Mouse (Mus musculus) heart, embryonic 10.5 days (tissue): ENCODE measurements around the gene Hist1h2bq. TPM values are rescaled to one million over a fixed set of nuclear protein-coding genes. Genes with fewer than 3 reads are reported as not detected.
"Not testable (repeated sequence)": the region's sequence is repeated elsewhere in the genome, so short reads cannot be mapped to it uniquely, and the experiment has no call there.

Source experiments
- DNase-seq: peaks from one replicate; pipeline ENCODE4 v3.0.0-alpha.2; 2017; ENCODE audit warnings: low spot score
- H3K27ac ChIP-seq: fragments of 300-500 bp; sonication (generic); 2 replicates; pipeline ENCODE4 v1.5.1; 2016; ENCODE audit warnings: mild to moderate bottlenecking
- H3K27me3 ChIP-seq: fragments of 300-500 bp; sonication (generic); 2 replicates; pipeline ENCODE4 v1.6.1; 2016; ENCODE audit warnings: mild to moderate bottlenecking; ENCODE audit not compliant: poor library complexity, insufficient read depth, severe bottlenecking
- H3K36me3 ChIP-seq: fragments of 300-500 bp; sonication (generic); 2 replicates; pipeline ENCODE4 v1.6.1; 2016; ENCODE audit warnings: mild to moderate bottlenecking, moderate library complexity
- H3K4me1 ChIP-seq: fragments of 300-500 bp; sonication (generic); 2 replicates; pipeline ENCODE4 v1.6.1; 2016; ENCODE audit warnings: mild to moderate bottlenecking
- H3K4me3 ChIP-seq: fragments of 300-500 bp; sonication (generic); 2 replicates; pipeline ENCODE4 v1.5.1; 2016; ENCODE audit warnings: mild to moderate bottlenecking, moderate library complexity
- H3K9me3 ChIP-seq: fragments of 300-500 bp; sonication (generic); 2 replicates; pipeline ENCODE4 v1.6.1; 2016; ENCODE audit warnings: mild to moderate bottlenecking, moderate library complexity
- WGBS: fragments of 180-500 bp; shearing (Covaris S2); methylation state at CpG from one replicate; pipeline ENCODE4 v1.1.7; 2016; 5-methylcytosine and 5-hydroxymethylcytosine counted together
- polyA plus RNA-seq: library from polyadenylated mRNA; unstranded; fragments of >200 nt; fragmentation: Nextera tagmentation; extraction: Ambion mirVana; gene quantifications from 2 replicates; pipeline ENCODE4 v1.2.1, GENCODE M21; 2016

Gene Hist1h2bq
- polyA plus RNA-seq, 1 experiment from 2014 or later, result 15.1 TPM

GRCm38 (mm10) chr13:21820082-21820890 is 10.3 kb upstream of the Hist1h2bq start:
- 70% methylated on average over 7 of the region's 16 CpGs for WGBS
- DNase-seq, H3K36me3 ChIP-seq: not testable (repeated sequence)

GRCm38 (mm10) chr13:21812092-21812491 is 2.1 kb upstream of the Hist1h2bq start:
- not testable (repeated sequence) for H3K27ac ChIP-seq

More at GRCm38 (mm10) chr13:21820082-21820890, 10.3 kb upstream of the Hist1h2bq start:
- H3K9me3 ChIP-seq, H3K4me1 ChIP-seq, H3K27ac ChIP-seq, H3K4me3 ChIP-seq, H3K27me3 ChIP-seq: not testable (repeated sequence)

GRCm38 (mm10) chr13:21811539-21811938 is 1.5 kb upstream of the Hist1h2bq start, which contains the start of gene Hist1h4m:
Gene Hist1h4m, plus strand, starts transcription at chr13:21811746.
- H3K27me3 ChIP-seq, H3K36me3 ChIP-seq, H3K4me3 ChIP-seq, H3K4me1 ChIP-seq, H3K27ac ChIP-seq, DNase-seq, H3K9me3 ChIP-seq: not testable (repeated sequence)
- WGBS, result no CpG with 5 or more reads among the region's 24 CpGs

More at GRCm38 (mm10) chr13:21812092-21812491, 2.1 kb upstream of the Hist1h2bq start:
- not testable (repeated sequence) for H3K4me1 ChIP-seq, H3K27me3 ChIP-seq, DNase-seq, H3K9me3 ChIP-seq, H3K4me3 ChIP-seq, H3K36me3 ChIP-seq
- 0% methylated on average over 14 of the region's 14 CpGs for WGBS

GRCm38 (mm10) chr13:21811074-21811473 is 1.1 kb upstream of the Hist1h2bq start:
- not testable (repeated sequence) for H3K4me3 ChIP-seq, H3K9me3 ChIP-seq, H3K4me1 ChIP-seq, H3K27ac ChIP-seq, DNase-seq, H3K27me3 ChIP-seq, H3K36me3 ChIP-seq
- WGBS, result no CpG with 5 or more reads among the region's 8 CpGs

- not testable (repeated sequence) for H3K27ac ChIP-seq, H3K9me3 ChIP-seq, H3K27me3 ChIP-seq, H3K4me1 ChIP-seq, H3K4me3 ChIP-seq, DNase-seq, H3K36me3 ChIP-seq
- WGBS, result no CpG with 5 or more reads among the region's 4 CpGs
Observed at GRCm38 (mm10) chr13:21803058-21803457, 6.9 kb downstream of the Hist1h2bq start.

- H3K27me3 ChIP-seq, H3K27ac ChIP-seq, H3K4me1 ChIP-seq, DNase-seq, H3K4me3 ChIP-seq, H3K9me3 ChIP-seq, H3K36me3 ChIP-seq: not testable (repeated sequence)
Observed at GRCm38 (mm10) chr13:21797163-21797562, 12.8 kb downstream of the Hist1h2bq start.

GRCm38 (mm10) chr13:21795584-21795983 is 14.4 kb downstream of the Hist1h2bq start:
- no peaks in the 10 kb centered on the region for H3K9me3 ChIP-seq
- no peak overlapping the region for H3K27ac ChIP-seq
- no peaks in the 10 kb centered on the region for H3K27me3 ChIP-seq
- WGBS, result 89% methylated on average over 7 of the region's 7 CpGs
- H3K36me3 ChIP-seq, result no peaks in the 10 kb centered on the region
- H3K4me1 ChIP-seq, result peaks cover 5% of the 10 kb centered on the region
- H3K4me3 ChIP-seq, result no peak overlapping the region
- no peak for DNase-seq

GRCm38 (mm10) chr13:21790601-21791283 is 19.3 kb downstream of the Hist1h2bq start:
- peak; percentile 69 for DNase-seq

GRCm38 (mm10) chr13:21789925-21790324 is 20.1 kb downstream of the Hist1h2bq start:
- no peaks in the 10 kb centered on the region for H3K27me3 ChIP-seq
- H3K4me1 ChIP-seq, result peaks cover 18% of the 10 kb centered on the region
- peak overlapping the region; percentile 42; the same call in 1 of the 2 replicates for H3K27ac ChIP-seq
- H3K4me3 ChIP-seq, result no peak overlapping the region
- DNase-seq, result peak; percentile 33
- no peaks in the 10 kb centered on the region for H3K36me3 ChIP-seq
- 53% methylated on average over 6 of the region's 6 CpGs for WGBS
- no peaks in the 10 kb centered on the region for H3K9me3 ChIP-seq

More at GRCm38 (mm10) chr13:21790601-21791283, 19.3 kb downstream of the Hist1h2bq start:
- Histone ChIP-seq H3K27me3 (no peaks in the 10 kb centered on the region), H3K4me3 (peak overlapping the region; percentile 50), H3K27ac (peak overlapping the region; percentile 84), H3K36me3 (no peaks in the 10 kb centered on the region), H3K9me3 (no peaks in the 10 kb centered on the region), H3K4me1 (peaks cover 18% of the 10 kb centered on the region)
- WGBS, result 7% methylated on average over 18 of the region's 18 CpGs

GRCm38 (mm10) chr13:21787760-21788593 is 22.0 kb downstream of the Hist1h2bq start:
- whole genome bisulfite sequencing, result 23% methylated on average over 17 of the region's 21 CpGs
- peak; percentile 25 for DNase-seq
- Histone ChIP-seq H3K4me1 (peaks cover 25% of the 10 kb centered on the region), H3K27me3 (no peaks in the 10 kb centered on the region), H3K27ac (peak overlapping the region; percentile 70), H3K9me3 (no peaks in the 10 kb centered on the region), H3K36me3 (no peaks in the 10 kb centered on the region), H3K4me3 (peak overlapping the region; percentile 44)

GRCm38 (mm10) chr13:21786899-21787629 is 22.9 kb downstream of the Hist1h2bq start, which contains the start of the genes Hist1h2an and Hist1h2bp:
Gene Hist1h2an, minus strand, starts transcription at chr13:21787218.
Gene Hist1h2bp, plus strand, starts transcription at chr13:21787461.
- H3K36me3 ChIP-seq, H3K27me3 ChIP-seq, H3K9me3 ChIP-seq: not testable (repeated sequence)
- peak; percentile 96 for DNase-seq
- H3K4me1 ChIP-seq, result peaks cover 28% of the 10 kb centered on the region
- peak within 1 kb of the TSS; percentile 84 for H3K27ac ChIP-seq
- peak within 1 kb of the TSS; percentile 54 for H3K4me3 ChIP-seq
- WGBS, result under 1% methylated on average over 37 of the region's 63 CpGs
